Mouse (Mus musculus) embryonic facial prominence, embryonic 11.5 days (tissue): ENCODE measurements around the gene Ndufa3. TPM values are rescaled to one million over a fixed set of nuclear protein-coding genes. Genes with fewer than 3 reads are reported as not detected.
A peak's percentile ranks its signal among the peaks of the same experiment; 100 is the strongest.
"Not testable (repeated sequence)": the region's sequence is repeated elsewhere in the genome, so short reads cannot be mapped to it uniquely, and the experiment has no call there.

ENCODE experiments used
- ATAC-seq: fragments of 200-750 bp; cut with Nextera tagmentation; replicated peaks from 2 replicates; pipeline ENCODE4 v1.8.0; 2017; ENCODE audit warnings: low read depth; ENCODE audit not compliant: insufficient number of reproducible peaks, low FRiP score, low TSS enrichment
- DNase-seq: peaks from one replicate; pipeline ENCODE4 v3.0.0-alpha.2; 2015; ENCODE audit warnings: low spot score
- H3K27ac ChIP-seq: fragments of 300-500 bp; sonication (generic); replicated peaks from 2 replicates; pipeline ENCODE4 v1.5.1; 2014; ENCODE audit warnings: mild to moderate bottlenecking, low read depth, low read length, control low read depth
- H3K27me3 ChIP-seq: fragments of 300-500 bp; sonication (generic); 2 replicates; pipeline ENCODE4 v1.6.1; 2014; ENCODE audit warnings: mild to moderate bottlenecking, low read length, moderate library complexity, mixed read lengths; ENCODE audit not compliant: control insufficient read depth, insufficient read depth
- H3K36me3 ChIP-seq: fragments of 300-500 bp; sonication (generic); replicated peaks from 2 replicates; pipeline ENCODE4 v1.6.1; 2014; ENCODE audit warnings: low read depth, mild to moderate bottlenecking, low read length, moderate library complexity, mixed read lengths; ENCODE audit not compliant: control insufficient read depth, insufficient read depth
- H3K4me1 ChIP-seq: fragments of 300-500 bp; sonication (generic); 2 replicates; pipeline ENCODE4 v1.6.1; 2014; ENCODE audit warnings: low read length, mixed read lengths; ENCODE audit not compliant: control insufficient read depth, insufficient read depth
- H3K4me2 ChIP-seq: fragments of 300-500 bp; sonication (generic); 2 replicates; pipeline ENCODE4 v1.6.1; 2014; ENCODE audit warnings: low read depth, mild to moderate bottlenecking, control low read depth, low read length, moderate library complexity
- H3K4me3 ChIP-seq: fragments of 300-500 bp; sonication (generic); 2 replicates; pipeline ENCODE4 v1.5.1; 2014; ENCODE audit warnings: low read depth, low read length, control low read depth
- H3K9ac ChIP-seq: fragments of 300-500 bp; sonication (generic); replicated peaks from 2 replicates; pipeline ENCODE4 v1.6.1; 2014; ENCODE audit warnings: mild to moderate bottlenecking, control low read depth, low read length
- H3K9me3 ChIP-seq: fragments of 300-500 bp; sonication (generic); replicated peaks from 2 replicates; pipeline ENCODE4 v1.6.1; 2016; ENCODE audit warnings: mild to moderate bottlenecking, low read length, inconsistent platforms, mixed read lengths; ENCODE audit not compliant: control insufficient read depth
- WGBS: fragments of 180-500 bp; shearing (Covaris S2); extraction: QIAGEN DNeasy Blood & Tissue Kit; methylation state at CpG from one replicate; pipeline ENCODE4 v1.1.7; 2014; 5-methylcytosine and 5-hydroxymethylcytosine counted together
- polyA plus RNA-seq: library from polyadenylated mRNA; unstranded; fragments of >200 nt; fragmentation: Nextera tagmentation; extraction: Ambion mirVana; gene quantifications from 2 replicates; pipeline ENCODE4 v1.2.1, GENCODE M21; 2014

Ndufa3 gene
- polyA plus RNA-seq, 1 experiment from 2014 or later = 296 TPM

DNA sequence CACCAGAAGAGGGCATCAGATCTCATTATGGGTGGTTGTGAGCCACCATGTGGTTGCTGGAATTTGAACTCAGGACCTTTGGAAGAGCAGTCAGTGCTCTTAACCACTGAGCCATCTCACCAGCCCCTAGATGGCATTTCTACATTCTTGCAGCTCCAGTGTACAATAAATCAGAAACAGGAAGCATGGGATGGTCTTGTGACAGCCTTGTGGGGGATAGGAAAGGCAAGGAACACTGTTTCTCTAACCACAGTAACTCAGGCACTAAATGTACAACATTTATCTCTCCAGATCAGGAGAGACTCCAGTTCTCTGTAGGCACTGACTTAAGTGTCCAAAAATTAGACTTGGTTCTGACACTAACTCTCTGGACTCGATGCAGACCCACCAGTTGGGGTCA is 19.4 kb upstream of the Ndufa3 start:
- not testable (repeated sequence) for H3K9me3 ChIP-seq, H3K9ac ChIP-seq, H3K36me3 ChIP-seq, DNase-seq, H3K4me2 ChIP-seq, H3K27me3 ChIP-seq, H3K4me1 ChIP-seq, ATAC-seq, H3K4me3 ChIP-seq, H3K27ac ChIP-seq
- 77% methylated on average over 1 of the region's 1 CpGs for WGBS

DNA sequence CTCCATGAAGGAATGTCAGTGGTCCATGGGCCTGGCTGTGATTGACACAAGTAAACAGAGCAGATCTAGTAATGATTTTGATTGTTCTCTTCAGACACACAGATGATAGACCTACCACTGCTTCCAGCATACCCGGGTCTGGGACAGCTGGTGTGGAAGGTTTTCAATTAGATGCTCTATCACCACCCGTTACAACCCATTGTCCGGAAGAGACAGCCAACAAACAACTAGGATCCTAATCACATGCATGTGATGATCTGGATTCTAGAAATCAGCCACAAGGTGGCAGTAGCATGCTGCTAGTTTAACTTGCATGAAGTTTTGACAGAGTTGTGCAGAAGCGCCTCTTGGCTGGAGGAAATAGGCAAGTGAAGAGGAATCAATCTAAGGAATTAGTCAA is 16.1 kb upstream of the Ndufa3 start:
- H3K4me2 ChIP-seq = no peak overlapping the region
- H3K4me1 ChIP-seq = no peaks in the 10 kb centered on the region
- H3K9ac ChIP-seq = no peak overlapping the region
- no peaks in the 10 kb centered on the region for H3K27me3 ChIP-seq
- no peaks in the 10 kb centered on the region for H3K36me3 ChIP-seq
- 20% methylated on average over 4 of the region's 4 CpGs for WGBS
- DNase-seq = peak; percentile 84
- H3K9me3 ChIP-seq = no peaks in the 10 kb centered on the region
- no peak overlapping the region for H3K4me3 ChIP-seq
- H3K27ac ChIP-seq = no peak overlapping the region
- no peak; the same call in 1 of the 2 replicates for ATAC-seq

DNA sequence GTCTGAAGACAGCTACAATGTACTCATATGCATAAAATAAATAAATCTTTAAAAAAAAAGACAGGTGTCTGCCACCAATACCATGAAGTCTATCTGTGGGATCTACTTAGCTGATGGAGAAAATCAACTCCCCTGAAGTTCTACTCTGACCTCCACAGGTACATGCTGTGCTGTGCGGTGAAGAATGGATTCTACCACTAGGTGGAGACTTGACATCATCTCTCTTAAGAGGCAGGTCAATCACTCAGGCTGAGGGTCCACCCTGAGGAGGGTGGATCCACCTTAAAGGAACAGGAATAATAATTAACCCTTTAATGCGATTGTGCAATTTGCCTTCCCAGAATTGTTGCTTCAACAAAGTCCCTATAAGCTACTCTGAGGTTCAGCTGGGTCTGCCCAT is 10.4 kb upstream of the Ndufa3 start:
- WGBS = 28% methylated on average over 2 of the region's 2 CpGs
- H3K36me3 ChIP-seq = no peaks in the 10 kb centered on the region
- no peak for ATAC-seq

DNA sequence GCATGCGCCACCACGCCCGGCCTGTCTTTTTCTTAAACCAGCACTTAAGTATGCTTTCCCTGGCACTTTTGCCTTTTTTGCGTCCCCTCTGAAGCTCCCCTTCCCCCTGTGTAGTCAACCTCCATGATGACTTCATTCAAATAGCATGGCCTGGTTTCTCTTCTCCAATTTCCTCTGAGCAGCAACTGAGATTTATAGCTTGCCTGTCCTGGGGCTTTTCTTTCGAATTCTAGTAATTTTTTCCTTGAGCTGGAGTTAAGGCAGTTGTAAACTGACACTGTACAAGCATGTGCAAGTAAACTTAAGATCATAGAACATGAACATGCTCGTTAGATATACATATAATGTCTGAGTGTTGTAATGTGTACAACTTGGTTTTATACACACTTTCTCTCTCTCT is 9.8 kb upstream of the Ndufa3 start:
- Histone ChIP-seq H3K36me3 (no peaks in the 10 kb centered on the region), H3K9me3 (no peaks in the 10 kb centered on the region), H3K27me3 (no peaks in the 10 kb centered on the region), H3K27ac (no peak overlapping the region), H3K4me3 (no peak overlapping the region), H3K4me1 (no peaks in the 10 kb centered on the region), H3K9ac (no peak overlapping the region), H3K4me2 (no peak overlapping the region)
- no peak for ATAC-seq
- 84% methylated on average over 6 of the region's 6 CpGs for WGBS
- no peak for DNase-seq

More for the DNA sequence above, 10.4 kb upstream of the Ndufa3 start:
- Histone ChIP-seq H3K9ac (no peak overlapping the region), H3K4me1 (no peaks in the 10 kb centered on the region), H3K9me3 (no peaks in the 10 kb centered on the region), H3K27me3 (no peaks in the 10 kb centered on the region), H3K4me2 (no peak overlapping the region), H3K4me3 (no peak overlapping the region), H3K27ac (no peak overlapping the region)
- peak; percentile 25 for DNase-seq

DNA sequence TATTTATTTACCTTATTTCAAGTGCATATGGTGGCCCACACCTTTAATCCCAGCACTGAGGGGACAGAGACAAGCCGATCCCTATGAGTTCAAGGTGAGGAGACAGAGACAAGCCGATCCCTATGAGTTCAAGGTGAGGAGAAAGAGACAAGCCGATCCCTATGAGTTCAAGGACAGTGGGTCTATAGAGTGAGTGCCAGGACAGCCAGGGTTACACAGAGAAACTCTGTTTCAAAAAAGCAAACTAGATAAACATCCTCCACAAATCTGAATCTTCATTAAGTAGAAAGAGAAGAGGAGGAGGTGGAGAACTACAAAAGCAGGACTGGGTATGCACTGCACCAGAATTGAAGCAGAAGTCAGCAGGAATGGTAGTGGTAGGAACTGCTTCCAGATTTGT is 8.5 kb upstream of the Ndufa3 start:
- Histone ChIP-seq H3K9ac (no peak overlapping the region), H3K4me2 (no peak overlapping the region), H3K27ac (no peak overlapping the region), H3K4me1 (no peaks in the 10 kb centered on the region), H3K4me3 (no peak overlapping the region), H3K27me3 (no peaks in the 10 kb centered on the region), H3K36me3 (no peaks in the 10 kb centered on the region), H3K9me3 (no peaks in the 10 kb centered on the region)
- DNase-seq = no peak
- 92% methylated on average over 3 of the region's 3 CpGs for WGBS
- ATAC-seq = no peak

DNA sequence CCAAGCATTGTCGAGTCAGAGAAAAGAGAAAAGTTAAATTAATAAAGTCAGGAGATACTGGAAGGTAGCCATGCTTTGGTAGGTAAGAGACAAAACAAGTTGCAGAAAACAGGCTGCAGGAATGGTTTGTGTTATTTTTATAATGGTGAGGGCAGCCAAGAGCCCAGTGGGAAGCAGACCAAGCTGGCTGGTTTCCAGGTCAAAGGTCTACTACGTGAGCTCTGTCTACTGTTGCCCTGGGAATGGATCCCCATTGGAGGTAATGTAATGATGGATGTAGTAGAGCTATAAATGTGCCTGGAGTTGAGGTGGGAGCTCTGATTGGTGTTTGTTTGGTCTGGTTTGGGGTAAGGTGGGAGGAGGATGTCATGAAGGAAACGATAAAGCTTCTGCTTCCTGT is 8.1 kb upstream of the Ndufa3 start:
- Histone ChIP-seq H3K9ac (no peak overlapping the region), H3K4me1 (no peaks in the 10 kb centered on the region), H3K27me3 (no peaks in the 10 kb centered on the region), H3K4me3 (no peak overlapping the region), H3K27ac (no peak overlapping the region), H3K4me2 (no peak overlapping the region), H3K9me3 (no peaks in the 10 kb centered on the region), H3K36me3 (no peaks in the 10 kb centered on the region)
- 73% methylated on average over 3 of the region's 3 CpGs for WGBS
- DNase-seq = no peak
- no peak for ATAC-seq

DNA sequence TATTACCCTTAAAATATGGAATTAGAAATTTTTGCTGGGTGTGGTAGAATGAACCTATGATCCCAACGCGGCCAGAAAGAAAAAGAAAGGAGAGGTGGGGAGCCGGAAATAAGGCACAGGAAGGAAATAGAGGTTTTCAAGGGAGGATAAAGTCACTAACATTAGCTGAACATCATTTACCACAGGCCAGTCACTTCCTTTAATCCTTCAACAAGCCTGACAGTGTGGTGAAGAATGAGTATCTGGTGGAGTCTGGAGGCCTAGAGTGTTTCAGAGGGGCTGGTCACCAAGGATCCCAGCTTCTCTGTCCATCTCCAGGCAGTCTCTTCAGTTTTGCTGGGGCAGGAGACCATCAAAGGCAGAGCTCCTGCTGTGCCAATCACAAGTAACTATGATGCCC is 6.7 kb upstream of the Ndufa3 start:
- Histone ChIP-seq H3K9ac (no peak overlapping the region), H3K27me3 (no peaks in the 10 kb centered on the region), H3K36me3 (no peaks in the 10 kb centered on the region), H3K27ac (no peak overlapping the region), H3K9me3 (no peaks in the 10 kb centered on the region), H3K4me3 (no peak overlapping the region), H3K4me2 (no peak overlapping the region), H3K4me1 (no peaks in the 10 kb centered on the region)
- DNase-seq = no peak
- WGBS = 93% methylated on average over 3 of the region's 3 CpGs
- ATAC-seq = no peak

DNA sequence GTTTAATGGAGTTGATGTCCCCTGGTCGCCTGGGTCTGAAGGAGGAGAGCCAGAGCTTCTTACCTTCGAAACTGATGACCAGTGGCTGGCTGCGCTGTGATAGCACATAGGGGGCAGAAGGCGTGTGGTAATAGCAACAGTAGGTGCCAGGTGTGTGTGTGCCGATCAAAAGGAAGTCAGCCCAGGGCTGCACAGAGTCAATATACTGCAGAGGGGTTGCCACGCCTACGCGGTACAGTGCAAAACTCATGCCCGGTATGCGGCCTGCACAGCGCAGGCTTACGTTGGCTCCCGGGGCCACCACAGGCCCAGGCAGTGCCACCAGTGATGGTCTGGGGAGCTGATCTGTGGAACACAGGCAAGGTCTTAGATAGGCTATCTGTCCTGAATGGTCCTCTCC is 6.2 kb upstream of the Ndufa3 start:
- Histone ChIP-seq H3K4me3 (no peak overlapping the region), H3K27me3 (no peaks in the 10 kb centered on the region), H3K4me1 (no peaks in the 10 kb centered on the region), H3K9me3 (no peaks in the 10 kb centered on the region), H3K36me3 (no peaks in the 10 kb centered on the region), H3K27ac (no peak overlapping the region), H3K9ac (no peak overlapping the region), H3K4me2 (no peak overlapping the region)
- no peak for DNase-seq
- no peak for ATAC-seq
- WGBS = 84% methylated on average over 13 of the region's 13 CpGs
